Mouse (Mus musculus) left cerebral cortex, postnatal 36 days (tissue): ENCODE results near the gene Mink1. TPM values are rescaled to one million over a fixed set of nuclear protein-coding genes. Genes with fewer than 3 reads are reported as not detected.
A peak's percentile ranks its signal among the peaks of the same experiment; 100 is the strongest.

Source experiments
- DNase-seq, 2 experiments: peaks; one replicate each; pipeline ENCODE4 v3.0.0; 2021 to 2022; ENCODE audit warnings: low spot score in 2 of 2, mixed read lengths in 1 of 2
- intact Hi-C: fragments of 180-260 bp; cut with DNase I; formaldehyde crosslinking; loops from one replicate; pipeline ENCODE4 v1.15.1; 2025
- total RNA-seq, 2 experiments: library from RNA; stranded (reverse); gene quantifications; 2 replicates each; pipeline ENCODE4 v1.2.3; 2021

The Mink1 gene
- total RNA-seq, 2 experiments from 2014 or later = 380 to 465 TPM

DNA sequence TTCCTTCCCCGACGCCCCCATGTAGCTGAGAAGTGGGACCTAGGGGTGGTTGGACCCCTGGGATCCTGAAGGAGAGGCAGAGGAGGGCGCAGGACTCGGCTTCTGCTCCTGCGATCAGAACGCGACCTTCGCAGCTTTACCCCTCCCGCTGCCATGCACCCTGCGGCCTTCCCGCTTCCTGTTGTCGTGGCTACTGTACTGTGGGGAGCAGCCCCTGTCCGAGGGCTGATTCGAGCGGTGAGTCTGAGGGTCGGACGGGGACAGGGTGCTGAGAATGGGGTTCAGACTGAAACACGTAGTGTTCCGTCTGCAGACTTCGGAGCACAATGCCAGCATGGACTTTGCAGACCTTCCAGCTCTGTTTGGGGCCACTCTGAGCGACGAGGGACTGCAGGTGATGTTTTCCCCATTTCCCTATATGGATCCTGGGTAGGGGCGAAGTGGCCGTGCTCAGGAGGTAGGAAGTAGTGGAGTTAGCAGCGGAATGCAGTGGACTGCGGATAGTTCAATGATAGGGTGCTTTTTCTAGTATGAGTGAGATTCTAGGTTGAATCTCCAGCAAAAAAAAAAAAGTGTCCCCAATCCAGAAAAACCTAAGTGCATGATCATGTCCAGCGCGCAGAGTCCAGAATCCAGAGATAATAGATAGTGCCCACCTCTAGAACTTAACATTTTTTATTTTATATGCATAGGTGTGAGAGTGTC lies 85.2 kb downstream of the Mink1 start:
- intact Hi-C loops = no loop called here
- peak in 1 of 2 experiments; percentile 42 for DNase-seq

DNA sequence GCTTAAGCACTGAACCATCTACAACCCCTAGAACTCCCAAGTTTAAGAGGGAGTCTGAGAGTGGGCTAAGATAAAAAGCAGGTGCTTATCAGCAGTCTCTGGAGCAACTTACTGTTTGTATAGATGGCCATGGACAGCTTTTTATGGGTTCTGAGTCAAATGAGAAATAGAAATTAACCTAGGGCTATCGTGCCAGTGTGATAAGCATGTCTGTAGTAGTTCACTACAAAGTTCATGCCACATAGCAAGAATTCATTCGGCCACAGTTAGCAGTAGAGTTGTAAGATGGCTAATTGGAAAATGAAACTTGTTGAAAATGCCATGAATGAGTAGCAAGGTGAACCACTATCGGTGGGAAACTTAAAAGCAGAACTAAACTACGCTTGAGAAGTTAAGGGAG lies 85.8 kb downstream of the Mink1 start:
- DNase-seq = no peak
- intact Hi-C loops = no loop called here

DNA sequence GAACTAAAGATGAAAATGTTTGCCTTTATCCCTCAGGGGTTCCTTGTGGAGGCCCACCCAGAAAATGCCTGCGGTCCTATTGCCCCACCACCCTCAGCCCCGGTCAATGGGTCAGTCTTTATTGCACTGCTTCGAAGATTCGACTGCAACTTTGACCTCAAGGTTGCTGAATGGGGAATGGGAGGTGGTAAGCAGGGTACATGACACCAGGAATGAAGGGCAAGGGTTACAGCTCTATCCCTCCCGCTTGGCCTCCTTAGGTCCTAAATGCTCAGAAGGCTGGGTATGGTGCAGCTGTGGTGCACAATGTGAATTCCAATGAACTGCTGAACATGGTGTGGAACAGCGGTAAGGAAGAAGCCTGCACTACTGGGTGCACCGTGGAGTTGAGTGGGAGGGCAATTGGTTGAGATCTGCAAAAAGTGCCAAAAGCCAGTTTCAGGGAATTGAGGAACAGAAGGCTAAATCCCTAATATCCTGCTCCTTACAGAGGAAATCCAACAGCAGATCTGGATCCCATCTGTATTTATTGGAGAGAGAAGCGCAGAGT lies 86.6 kb downstream of the Mink1 start:
- no peak for DNase-seq
- intact Hi-C loops = no loop called here

DNA sequence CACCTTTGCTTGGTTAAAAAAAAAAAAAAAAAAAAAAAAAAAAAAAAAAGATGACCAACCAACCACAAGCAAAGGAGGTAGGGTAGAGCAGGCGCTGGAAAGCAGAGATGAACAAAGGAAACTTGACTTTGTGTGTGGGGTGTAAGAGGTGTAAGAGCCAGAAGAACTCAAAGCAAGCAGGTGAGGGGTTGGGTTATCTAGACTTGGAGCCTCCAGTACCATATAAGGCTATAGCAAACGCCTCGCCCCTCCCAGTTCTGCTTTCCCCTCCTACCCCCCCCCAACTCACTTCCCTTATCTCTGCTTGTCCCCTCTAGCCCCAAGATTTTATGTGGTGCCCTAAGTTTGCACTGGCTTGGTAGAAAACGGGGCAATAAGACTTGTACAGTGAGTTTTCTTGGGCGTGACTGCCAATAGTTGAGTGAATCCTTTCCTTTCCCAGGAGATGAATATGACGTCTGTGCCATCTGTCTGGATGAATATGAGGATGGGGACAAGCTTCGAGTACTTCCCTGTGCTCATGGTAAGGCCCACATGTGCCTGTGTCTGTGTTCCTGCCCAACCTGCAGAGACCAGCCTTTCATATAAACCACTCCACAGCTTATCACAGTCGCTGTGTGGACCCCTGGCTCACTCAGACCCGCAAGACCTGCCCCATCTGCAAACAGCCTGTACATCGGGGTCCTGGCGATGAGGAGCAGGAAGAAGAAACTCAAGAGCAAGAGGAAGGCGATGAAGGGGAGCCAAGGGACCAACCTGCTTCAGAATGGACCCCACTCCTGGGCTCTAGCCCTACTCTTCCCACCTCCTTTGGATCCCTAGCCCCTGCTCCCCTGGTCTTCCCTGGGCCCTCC lies 87.9 kb downstream of the Mink1 start:
- no peak for DNase-seq
- intact Hi-C loops = no loop called here

DNA sequence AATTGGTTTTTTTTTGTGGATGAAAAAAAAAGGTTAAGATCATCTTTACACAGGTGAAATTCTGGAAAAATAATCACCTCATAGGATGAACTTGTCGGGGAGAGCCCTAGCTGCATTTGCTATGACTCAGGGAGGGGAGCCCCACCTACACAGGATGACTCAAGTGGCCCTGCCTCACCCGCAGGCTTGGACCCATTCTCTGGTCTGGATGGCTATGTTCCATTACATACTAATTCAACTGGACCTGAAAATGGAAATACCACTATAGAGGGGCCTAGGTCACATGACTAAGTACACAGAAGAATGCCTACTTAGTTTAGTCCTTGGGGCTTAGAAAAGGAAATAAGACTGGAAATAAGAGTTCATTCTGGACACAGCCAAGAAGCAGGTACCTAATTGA lies 88.7 kb downstream of the Mink1 start:
- intact Hi-C loops = no loop called here
- DNase-seq = no peak

DNA sequence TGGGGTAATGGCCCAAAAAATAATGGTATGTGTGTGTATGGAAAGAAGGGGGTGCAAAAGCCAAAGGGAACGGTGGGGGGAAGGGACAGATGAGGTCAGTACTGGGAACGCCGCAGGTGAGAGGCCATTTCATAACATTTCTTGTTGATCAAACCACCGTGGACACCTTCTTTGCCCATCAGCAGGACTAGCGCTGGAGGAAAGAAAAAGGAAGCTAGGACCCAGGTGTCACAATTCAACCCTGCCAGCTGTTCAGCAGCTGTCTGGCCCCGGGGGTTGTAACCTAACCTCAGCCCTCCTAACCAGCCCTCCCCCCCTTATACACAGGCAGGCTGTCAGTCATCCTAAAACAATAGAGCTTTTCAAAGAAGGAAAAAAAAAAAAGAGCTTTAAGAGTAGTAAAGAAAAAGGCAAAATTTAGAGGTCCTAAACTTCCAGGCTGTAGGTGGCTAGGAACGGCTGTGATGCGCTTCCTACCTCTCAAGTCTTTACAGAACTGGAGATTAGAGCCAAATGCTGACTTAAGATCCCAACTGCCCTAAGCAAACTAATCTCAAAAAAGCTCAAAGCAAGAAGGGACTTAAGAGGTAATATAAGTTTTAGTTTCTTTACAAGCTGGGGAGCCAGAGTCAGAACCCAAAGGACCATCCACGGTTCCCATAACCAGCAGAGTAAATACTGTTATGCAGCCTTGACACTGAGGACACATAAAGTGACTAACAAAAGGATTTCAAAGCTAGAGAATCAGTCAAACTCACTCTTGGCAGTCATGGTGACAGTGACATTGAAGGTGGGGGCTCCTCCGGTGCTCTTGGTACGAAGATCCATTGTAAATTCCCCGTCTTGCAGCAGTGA lies 89.6 kb downstream of the Mink1 start:
- intact Hi-C loops = no loop called here
- no peak for DNase-seq

DNA sequence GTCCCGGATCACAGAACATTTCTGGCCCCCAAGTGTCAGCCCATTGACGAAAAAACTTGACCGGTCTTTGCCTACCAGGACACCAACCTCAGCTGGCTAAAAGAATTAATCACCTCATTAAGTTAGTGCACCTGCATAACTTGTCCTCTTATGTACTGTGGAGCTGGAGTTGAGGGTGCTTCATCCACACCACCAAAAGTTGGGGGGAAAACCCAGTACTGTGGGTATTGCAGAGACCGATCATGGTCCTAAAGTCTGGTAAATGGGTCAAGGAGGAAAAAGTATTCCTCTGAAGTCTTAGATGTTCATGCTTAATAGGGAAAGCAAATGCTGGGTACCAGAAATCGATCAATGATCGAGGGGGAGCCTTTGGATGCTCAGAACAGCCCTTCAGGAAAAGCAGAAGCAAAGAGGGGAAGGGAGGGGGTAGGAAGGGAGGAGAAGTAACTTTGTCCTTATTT lies 90.2 kb downstream of the Mink1 start:
- intact Hi-C loops = no loop called here
- DNase-seq = no peak

DNA sequence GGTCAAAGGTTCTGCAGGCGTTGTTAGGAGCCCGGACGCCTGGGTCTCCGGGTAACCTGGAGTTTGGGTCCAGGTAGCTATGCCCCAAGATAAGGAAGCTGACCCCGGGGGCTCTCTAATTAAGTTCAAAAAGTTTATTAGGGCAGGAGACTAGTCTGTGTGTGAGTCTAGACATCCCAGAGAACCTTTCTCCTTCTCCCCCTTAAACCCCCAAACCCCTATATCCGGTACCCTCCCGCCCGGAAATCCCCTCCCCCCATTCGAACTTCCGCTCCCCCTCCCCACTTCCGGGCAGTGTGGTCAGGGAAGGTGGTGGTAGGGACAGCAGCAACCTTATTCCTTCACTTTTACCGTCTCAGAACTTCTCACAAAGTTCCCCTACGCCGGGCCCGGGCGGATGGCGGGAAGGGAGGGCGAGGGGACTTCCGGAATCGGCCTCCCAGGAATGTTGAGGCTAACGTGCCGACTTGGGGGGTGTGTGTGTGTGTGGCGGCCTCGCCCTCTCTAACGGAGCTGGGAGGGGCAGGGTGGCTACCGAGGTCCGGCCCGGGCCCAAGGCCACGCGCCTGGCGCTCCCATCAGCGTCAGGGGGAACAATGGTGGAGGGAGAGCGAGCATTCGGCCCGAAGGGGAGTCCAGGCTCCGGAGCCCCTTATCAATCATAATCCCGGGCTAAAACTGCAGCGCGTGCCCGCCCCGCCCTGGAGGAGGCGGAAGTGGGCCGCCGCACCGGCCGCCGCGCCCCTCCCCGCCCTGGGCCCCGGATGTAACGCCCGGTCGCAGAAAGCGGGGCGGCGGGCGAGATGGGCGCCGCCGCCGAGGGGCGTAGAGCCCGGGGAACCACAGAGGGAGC lies 90.9 kb downstream of the Mink1 start:
- DNase-seq = peak; percentile 55 to 56
- intact Hi-C loops = loop anchor here (2.0 kb wide), 1 partner anchor 15 kb away; the partner anchor contains the start of gene Spag7

DNA sequence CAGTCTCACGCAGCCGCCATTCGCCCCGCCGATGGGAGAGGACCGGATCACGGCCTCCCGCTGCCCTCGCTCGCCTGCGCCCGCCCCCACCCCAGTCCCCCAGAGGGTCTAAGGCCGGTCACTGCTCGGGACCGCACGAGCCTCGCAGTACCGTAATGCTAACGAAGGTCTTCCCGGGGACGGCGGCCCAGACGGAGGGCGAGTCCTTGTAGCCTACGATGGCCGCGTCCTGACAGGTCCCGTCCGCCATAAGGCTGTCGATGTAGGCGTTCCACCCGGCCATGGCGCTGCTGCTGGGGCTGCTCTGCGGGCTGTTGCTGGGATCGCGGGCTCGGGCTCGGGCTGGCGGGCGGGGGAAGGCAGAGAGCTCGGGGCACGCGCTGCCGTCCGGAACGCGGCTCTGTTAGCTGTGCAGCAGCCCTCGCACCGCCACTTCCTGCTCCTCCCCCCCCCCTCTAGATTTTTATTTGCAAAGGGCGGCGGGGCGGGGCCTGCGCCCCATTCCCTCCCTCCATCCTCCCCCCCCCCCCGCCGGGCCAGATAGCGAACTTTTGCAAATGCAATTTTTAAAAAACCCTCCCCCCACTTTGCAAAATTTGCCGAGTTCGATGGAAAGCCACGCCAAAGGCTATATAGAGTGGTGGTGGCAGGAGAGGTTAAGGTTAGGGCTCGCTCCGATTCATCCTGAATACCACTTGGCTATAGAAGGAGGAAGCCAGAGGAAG lies 91.7 kb downstream of the Mink1 start, which contains the start of gene Pfn1:
TSS of gene Pfn1 (minus strand) at position 447 of the 725 bp plus-strand sequence.
- intact Hi-C loops = loop anchor here (2.0 kb wide), 1 partner anchor 14 kb away; the partner anchor contains the start of gene Spag7
- peak; percentile 64 to 73 for DNase-seq

DNA sequence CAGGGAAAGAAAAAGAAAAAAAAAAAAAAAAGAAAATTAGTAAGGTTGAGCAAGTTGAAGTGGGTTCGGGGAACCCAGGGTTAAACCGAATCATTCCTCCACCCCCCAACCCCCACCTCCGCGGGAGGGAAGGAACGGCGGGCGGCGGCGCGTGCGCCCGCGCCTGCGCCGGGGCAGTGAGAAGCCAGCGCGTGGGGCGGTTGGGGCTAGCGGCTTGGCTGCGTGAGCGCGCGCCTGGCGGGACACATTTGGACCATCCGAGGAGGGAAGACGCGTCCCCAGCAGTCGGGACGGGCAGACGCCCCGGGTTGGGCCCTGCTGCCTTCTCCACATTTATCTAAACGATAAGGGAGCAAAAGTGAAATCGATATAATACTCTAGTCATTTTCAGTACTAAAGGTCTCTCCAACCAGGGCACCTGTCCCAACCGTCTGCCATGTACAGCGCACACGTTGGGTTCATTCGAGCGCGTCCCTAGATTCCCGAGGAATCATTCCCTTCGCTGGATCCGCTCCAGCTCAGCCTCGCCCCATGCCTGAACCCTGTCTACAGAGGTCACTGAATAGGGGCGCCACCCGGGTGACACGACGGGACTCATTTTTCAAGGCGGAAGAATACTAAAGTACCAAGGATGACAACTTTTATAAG lies 92.4 kb downstream of the Mink1 start:
- peak; percentile 75 to 82 for DNase-seq
- intact Hi-C loops = loop anchor here (2.0 kb wide), 1 partner anchor 14 kb away; the partner anchor contains the start of gene Spag7

DNA sequence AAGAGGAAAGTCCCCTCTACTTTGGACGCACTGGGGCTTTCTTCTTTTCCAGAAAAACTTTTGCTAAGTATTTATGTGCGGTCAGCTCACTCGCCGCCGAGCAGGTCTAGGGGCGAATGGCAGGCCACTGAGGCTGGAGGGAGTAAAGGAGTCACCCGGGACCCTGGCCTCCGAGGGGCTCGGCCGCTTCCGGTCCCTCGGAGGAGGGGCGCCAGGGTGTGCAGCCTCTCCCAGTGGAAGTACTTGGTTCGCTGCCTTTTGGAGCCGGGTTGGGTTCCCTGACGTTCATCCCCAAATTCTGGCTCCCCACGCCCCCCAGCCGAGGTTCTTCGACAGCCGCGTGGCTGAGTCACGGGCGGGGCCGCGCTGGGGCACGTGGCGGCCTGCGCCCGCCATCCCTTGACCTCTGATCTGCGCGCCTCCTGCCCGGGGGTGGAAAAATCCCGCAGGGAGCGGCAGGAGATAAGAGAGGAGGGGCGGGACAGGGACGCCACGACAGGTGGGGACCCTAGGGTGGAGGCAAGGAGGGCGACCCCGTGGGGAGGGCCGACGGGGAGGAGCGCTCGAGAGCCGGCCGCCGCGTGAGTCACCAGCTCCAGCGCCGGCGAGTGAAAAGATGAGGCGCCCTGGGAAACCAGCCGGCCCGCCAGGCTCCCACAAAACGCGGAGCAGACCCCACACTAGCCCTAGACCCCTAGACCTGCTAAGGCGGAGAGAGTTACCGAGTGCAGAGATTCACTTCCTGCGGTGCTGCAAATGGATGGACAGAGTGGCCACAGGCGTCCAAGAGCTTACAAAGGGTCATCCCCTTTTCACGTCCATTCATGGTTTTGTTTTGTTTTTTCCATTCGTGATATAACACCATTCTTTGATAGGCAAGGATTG lies 93.1 kb downstream of the Mink1 start:
- no peak for DNase-seq
- intact Hi-C loops = loop anchor here (2.0 kb wide), 1 partner anchor 13 kb away; the partner anchor contains the start of gene Spag7

DNA sequence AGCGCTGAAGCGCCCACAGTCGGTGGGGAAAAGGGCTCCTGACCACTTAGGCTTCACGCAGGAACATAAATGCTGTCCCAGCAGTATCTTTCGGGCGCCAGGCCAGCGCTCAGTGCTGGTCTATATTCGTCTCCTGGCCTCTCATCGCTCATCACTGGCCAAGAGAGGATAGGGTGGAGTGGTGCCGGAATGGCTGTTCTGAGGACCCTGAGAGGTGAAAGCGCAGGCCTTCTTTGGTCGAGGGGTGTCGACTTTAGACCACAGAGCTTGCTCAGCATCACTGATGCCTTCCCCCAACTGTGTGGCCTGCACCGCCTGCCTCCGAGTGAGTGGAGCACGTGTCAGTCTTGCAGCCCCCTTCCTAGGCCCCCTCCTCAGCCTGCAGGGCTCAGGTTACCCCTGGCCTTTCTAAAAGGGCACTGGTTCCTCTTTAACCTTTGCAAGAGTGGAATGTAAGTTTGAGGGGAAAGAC lies 93.8 kb downstream of the Mink1 start:
- no peak for DNase-seq
- intact Hi-C loops = no loop called here

DNA sequence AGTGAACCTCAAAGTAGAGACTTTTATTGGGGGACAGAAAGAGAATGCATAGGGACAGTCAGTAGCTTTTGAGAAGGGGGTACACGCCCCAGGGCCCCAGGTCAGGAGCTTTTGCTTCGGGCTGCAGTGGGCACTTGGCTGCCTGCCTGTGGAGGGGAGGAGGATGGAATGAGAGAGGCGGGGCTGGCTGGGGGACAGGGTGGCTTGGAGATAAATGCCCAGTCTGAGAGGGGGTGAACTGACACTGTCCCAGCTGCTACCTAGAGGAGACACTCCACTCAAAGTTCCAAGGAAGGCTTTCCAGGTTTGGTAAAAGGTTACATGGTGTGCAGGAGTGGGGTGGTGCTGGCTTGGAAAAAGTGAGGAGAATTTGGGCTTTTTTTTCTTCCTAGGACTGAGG lies 94.3 kb downstream of the Mink1 start, which contains the start of gene Eno3:
TSS of gene Eno3 (plus strand) at position 239 of the 400 bp plus-strand sequence.
- intact Hi-C loops = no loop called here
- no peak for DNase-seq

DNA sequence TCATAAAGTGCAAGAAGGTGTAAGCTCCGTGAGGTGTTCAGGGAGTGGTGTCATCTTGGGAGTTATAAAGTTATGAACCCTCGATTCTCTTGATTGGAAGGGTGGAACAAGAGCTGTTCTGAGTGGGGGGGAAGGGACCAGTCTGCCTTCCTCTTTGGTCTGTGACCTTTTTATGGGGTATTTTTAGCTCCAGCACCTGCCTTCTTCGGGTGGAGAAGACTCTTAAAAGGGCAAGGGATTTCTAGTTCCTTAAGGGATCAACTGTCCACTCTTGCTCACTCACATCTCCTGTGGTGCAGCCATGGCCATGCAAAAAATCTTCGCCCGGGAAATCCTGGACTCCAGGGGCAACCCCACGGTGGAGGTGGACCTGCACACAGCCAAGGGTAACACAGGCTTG lies 94.9 kb downstream of the Mink1 start:
- no peak for DNase-seq
- intact Hi-C loops = no loop called here

DNA sequence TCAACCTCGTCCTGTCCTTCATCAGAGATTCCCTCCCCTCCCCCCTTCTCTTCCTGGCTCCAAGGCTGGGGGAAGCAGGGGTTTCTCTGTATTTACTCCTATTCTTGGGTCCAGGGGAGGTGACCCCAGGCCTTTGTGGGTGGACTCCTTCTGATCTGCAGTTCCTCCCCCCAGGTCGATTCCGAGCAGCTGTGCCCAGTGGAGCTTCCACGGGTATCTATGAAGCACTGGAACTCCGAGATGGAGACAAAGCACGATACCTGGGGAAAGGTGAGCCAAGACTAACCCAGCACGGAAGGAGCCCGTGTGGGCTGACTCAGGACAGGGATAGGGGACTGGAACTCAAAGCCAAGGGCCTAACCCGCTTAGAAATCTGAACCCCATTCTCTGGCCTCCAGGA lies 95.3 kb downstream of the Mink1 start:
- DNase-seq = no peak
- intact Hi-C loops = no loop called here

DNA sequence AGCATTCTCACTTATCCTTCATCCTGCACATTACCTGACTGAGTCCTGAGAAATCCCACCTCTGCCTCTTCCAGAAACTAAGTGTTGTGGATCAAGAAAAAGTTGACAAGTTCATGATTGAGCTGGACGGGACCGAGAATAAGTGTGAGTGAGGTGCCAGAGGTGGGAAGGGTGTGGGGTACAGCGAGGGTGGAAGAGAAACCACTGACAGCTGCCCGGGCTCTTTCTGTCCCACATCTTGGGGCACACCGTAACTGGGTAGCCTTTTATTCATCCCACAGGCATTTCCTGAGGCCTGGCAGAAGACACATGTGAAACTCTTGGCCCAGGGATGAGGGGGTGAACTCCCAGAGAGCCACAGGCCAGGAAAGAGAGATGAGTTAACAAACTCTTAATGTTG lies 95.8 kb downstream of the Mink1 start:
- DNase-seq = no peak
- intact Hi-C loops = no loop called here
